Comparison of ENCODE assay signal across 10 mouse cellular contexts in genomic region chr16:94996791-94997281, GRCm38 (mm10). TPM values are rescaled to one million over a fixed set of nuclear protein-coding genes. Genes with fewer than 3 reads are reported as not detected.
A peak's percentile ranks its signal among the peaks of the same experiment; 100 is the strongest.
DNase-seq lines count a peak whose midpoint lies in the region; ATAC-seq and TF ChIP-seq lines count a peak whose summit lies in the region.
"Had no signal": no experiment of that assay in that cellular context is flagged by ENCODE, and none has a peak within 500 bp of the region (broad histone marks: within the 10 kb centered on the region; RNA-seq: fewer than 3 reads in every experiment).

No protein-coding gene starts in this region.

- intact Hi-C loops in left cerebral cortex, adult 2 months (cut with DNase I), result loop anchor here (1.0 to 5.0 kb wide), 3 partner anchors 181 to 275 kb away; no protein-coding TSS in a partner anchor

- H3K27me3 ChIP-seq in intestine, embryonic 14.5 days (replicated peaks; ENCODE audit: control insufficient read depth, insufficient read depth, low read length), result peaks cover 38% of the 10 kb centered on the region
- H3K27me3 ChIP-seq in intestine, postnatal 0 days (replicated peaks; ENCODE audit: control insufficient read depth, insufficient read depth, low read length), result peaks cover 22% of the 10 kb centered on the region
- peaks cover 47% of the 10 kb centered on the region for H3K27me3 ChIP-seq in forebrain, embryonic 12.5 days
- peaks cover 34% of the 10 kb centered on the region for H3K27me3 ChIP-seq in liver, embryonic 11.5 days (replicated peaks; ENCODE audit: control insufficient read depth, insufficient read depth, low read length)

- no peak overlapping the region for H3K27ac ChIP-seq in intestine, embryonic 14.5 days (ENCODE audit: low read depth)
- H3K27ac ChIP-seq in intestine, postnatal 0 days (ENCODE audit: low read depth, low read length), result no peak overlapping the region
- no peak overlapping the region for H3K27ac ChIP-seq in forebrain, embryonic 12.5 days
- H3K27ac ChIP-seq in left cerebral cortex, adult 2 months, result peak overlapping the region; percentile 98
- H3K27ac ChIP-seq in liver, embryonic 11.5 days (ENCODE audit: low read depth, low read length), result no peak overlapping the region
- H3K27ac ChIP-seq: liver, embryonic 13.5 days had no signal

- 14% methylated on average over 16 of the region's 16 CpGs for WGBS in intestine, embryonic 14.5 days
- WGBS in intestine, postnatal 0 days, result 21% methylated on average over 16 of the region's 16 CpGs
- 5% methylated on average over 16 of the region's 16 CpGs for WGBS in forebrain, embryonic 12.5 days
- 18% methylated on average over 16 of the region's 16 CpGs for WGBS in liver, embryonic 11.5 days

- ATAC-seq in intestine, embryonic 14.5 days (replicated peaks; ENCODE audit: low FRiP score, low TSS enrichment, low read depth), result no peak
- ATAC-seq in intestine, postnatal 0 days, result no peak
- ATAC-seq in forebrain, embryonic 12.5 days (ENCODE audit: low FRiP score), result peak; percentile 27; the same call in 1 of the 2 replicates
- no peak for ATAC-seq in liver, embryonic 11.5 days (replicated peaks; ENCODE audit: low FRiP score)

- no peaks in the 10 kb centered on the region for H3K4me1 ChIP-seq in intestine, embryonic 14.5 days (replicated peaks; ENCODE audit: control insufficient read depth, insufficient read depth, low read length)
- no peaks in the 10 kb centered on the region for H3K4me1 ChIP-seq in intestine, postnatal 0 days (replicated peaks; ENCODE audit: control insufficient read depth, insufficient read depth, low read length)
- peaks cover 32% of the 10 kb centered on the region for H3K4me1 ChIP-seq in forebrain, embryonic 12.5 days
- no peaks in the 10 kb centered on the region for H3K4me1 ChIP-seq in liver, embryonic 11.5 days (replicated peaks; ENCODE audit: control insufficient read depth, insufficient read depth, low read length)
- H3K4me1 ChIP-seq: liver, embryonic 13.5 days had no signal

- no peak for TF ChIP-seq CTCF in intestine, postnatal 0 days (IDR thresholded peaks at IDR 0.05; ENCODE audit: low read depth)
- no peak for TF ChIP-seq CTCF in left cerebral cortex, adult 2 months (IDR thresholded peaks at IDR 0.05)

- no peaks in the 10 kb centered on the region for H3K36me3 ChIP-seq in intestine, embryonic 14.5 days (ENCODE audit: control insufficient read depth, insufficient read depth, low read length)
- no peaks in the 10 kb centered on the region for H3K36me3 ChIP-seq in intestine, postnatal 0 days (ENCODE audit: control insufficient read depth, insufficient read depth)
- no peaks in the 10 kb centered on the region for H3K36me3 ChIP-seq in forebrain, embryonic 12.5 days (replicated peaks)
- H3K36me3 ChIP-seq in liver, embryonic 11.5 days (ENCODE audit: control insufficient read depth, insufficient read depth, low read length), result no peaks in the 10 kb centered on the region
- H3K36me3 ChIP-seq: liver, embryonic 13.5 days had no signal

- peak overlapping the region; percentile 24; the same call in 1 of the 2 replicates for H3K4me3 ChIP-seq in intestine, embryonic 14.5 days (ENCODE audit: low read depth, low read length)
- no peak overlapping the region for H3K4me3 ChIP-seq in intestine, postnatal 0 days (ENCODE audit: low read depth, low read length)
- H3K4me3 ChIP-seq in forebrain, embryonic 12.5 days (replicated peaks), result peak overlapping the region; percentile 45
- H3K4me3 ChIP-seq in left cerebral cortex, adult 2 months, result peak overlapping the region; percentile 69
- no peak overlapping the region for H3K4me3 ChIP-seq in liver, embryonic 11.5 days (ENCODE audit: low read depth, low read length)
- H3K4me3 ChIP-seq: liver, embryonic 13.5 days had no signal

- H3K9me3 ChIP-seq in intestine, embryonic 14.5 days (ENCODE audit: control insufficient read depth, low read length), result no peaks in the 10 kb centered on the region
- no peaks in the 10 kb centered on the region for H3K9me3 ChIP-seq in intestine, postnatal 0 days (ENCODE audit: control insufficient read depth)
- H3K9me3 ChIP-seq in forebrain, embryonic 12.5 days, result no peaks in the 10 kb centered on the region
- H3K9me3 ChIP-seq in liver, embryonic 11.5 days (ENCODE audit: control insufficient read depth, low read length), result no peaks in the 10 kb centered on the region
- H3K9me3 ChIP-seq: liver, embryonic 13.5 days had no signal

- peak overlapping the region; percentile 43 for H3K4me2 ChIP-seq in intestine, embryonic 14.5 days (ENCODE audit: low read length)
- no peak overlapping the region for H3K4me2 ChIP-seq in intestine, postnatal 0 days (replicated peaks; ENCODE audit: low read depth)
- H3K4me2 ChIP-seq in forebrain, embryonic 12.5 days, result peak overlapping the region; percentile 87
- H3K4me2 ChIP-seq in liver, embryonic 11.5 days, result no peak overlapping the region
- H3K4me2 ChIP-seq: liver, embryonic 13.5 days had no signal

- H3K9ac ChIP-seq in intestine, embryonic 14.5 days (ENCODE audit: low read length), result no peak overlapping the region
- no peak overlapping the region for H3K9ac ChIP-seq in intestine, postnatal 0 days (ENCODE audit: low read depth, low read length)
- peak overlapping the region; percentile 51 for H3K9ac ChIP-seq in forebrain, embryonic 12.5 days
- H3K9ac ChIP-seq in liver, embryonic 11.5 days (ENCODE audit: low read depth, low read length), result no peak overlapping the region
- H3K9ac ChIP-seq: liver, embryonic 13.5 days had no signal

- DNase-seq in intestine, embryonic 14.5 days (ENCODE audit: low spot score), result peak; percentile 53
- peak; percentile 32 to 49 for DNase-seq in left cerebral cortex, adult 2 months (ENCODE audit: extremely low spot score in 1 of 2, low spot score in 2 of 2)
- peak; percentile 57 to 69 for DNase-seq in right cerebral cortex, postnatal 10 days (ENCODE audit: low spot score in 2 of 2)
- no peak for DNase-seq in liver, embryonic 11.5 days (ENCODE audit: low spot score)
- no peak for DNase-seq in ovary, postnatal 14 days (ENCODE audit: low spot score)
- no peak for DNase-seq in retina, postnatal 1 day
- DNase-seq: liver, embryonic 13.5 days had no signal

RNA-seq across cellular contexts. Expression of gene Kcnj6, which starts 0.7 kb away (rescaled TPM):
- polyA plus RNA-seq in intestine, embryonic 14.5 days (2014; fragmentation: Nextera tagmentation; extraction: Ambion mirVana), result 0.08 and 0.22 TPM in 2 replicates
- polyA plus RNA-seq in intestine, postnatal 0 days (2015; fragmentation: Nextera tagmentation; extraction: Ambion mirVana), result not detected in 2 replicates
- polyA plus RNA-seq in forebrain, embryonic 12.5 days (2016; fragmentation: Nextera tagmentation; extraction: Ambion mirVana), result 0.36 and 0.54 TPM in 2 replicates
- 10 to 100 TPM; 93.5 to 98.3 TPM for total RNA-seq in left cerebral cortex, adult 2 months (2021)
- not detected in 2 replicates for polyA plus RNA-seq in liver, embryonic 11.5 days (2014; fragmentation: Nextera tagmentation; extraction: Ambion mirVana)
- polyA plus RNA-seq: C2C12; liver, embryonic 13.5 days had no signal

Comparison
In these comparisons a context has a peak if more than half of its experiments do, and no peak if none do; other contexts are left out.
1. H3K4me2 ChIP-seq: peak in intestine, embryonic 14.5 days (single experiment) and forebrain, embryonic 12.5 days (single experiment); none in intestine, postnatal 0 days (single experiment) and liver, embryonic 11.5 days (single experiment).
2. H3K4me3 ChIP-seq: peak in intestine, embryonic 14.5 days (single experiment), forebrain, embryonic 12.5 days (single experiment) and left cerebral cortex, adult 2 months (single experiment); none in intestine, postnatal 0 days (single experiment) and liver, embryonic 11.5 days (single experiment).
3. DNase-seq: peak in intestine, embryonic 14.5 days (single experiment), left cerebral cortex, adult 2 months (2 of 2) and right cerebral cortex, postnatal 10 days (2 of 2); none in liver, embryonic 11.5 days (single experiment), ovary, postnatal 14 days (single experiment) and retina, postnatal 1 day (single experiment).